Mouse (Mus musculus): Measurements from ENCODE around the gene Exoc4. TPM values are rescaled to one million over a fixed set of nuclear protein-coding genes. Genes with fewer than 3 reads are reported as not detected.

Exoc4 gene
- polyA plus RNA-seq, 1 experiment: 11.1 TPM

- TF ChIP-seq POLR2A (IDR thresholded peaks at IDR 0.05; ENCODE audit: borderline replicate concordance, extremely low read depth, low read depth, low read length) (no peak), CTCF (IDR thresholded peaks at IDR 0.05; ENCODE audit: insufficient read depth, low read length) (no peak)
- H3K4me3 ChIP-seq (replicated peaks; ENCODE audit: extremely low read depth, low read depth, low read length): no peak overlapping the region
- no peak for DNase-seq
- H3K4me1 ChIP-seq (ENCODE audit: control insufficient read depth, insufficient read depth, low read length): no peaks in the 10 kb centered on the region
- WGBS: 90% methylated on average over 3 of the region's 3 CpGs
Measured at GRCm38 (mm10) chr6:33801254-33801653, 552.4 kb downstream of the Exoc4 start.

- no peak for DNase-seq
- Histone ChIP-seq H3K4me1 (ENCODE audit: control insufficient read depth, insufficient read depth, low read length) (no peaks in the 10 kb centered on the region), H3K4me3 (replicated peaks; ENCODE audit: extremely low read depth, low read depth, low read length) (no peak overlapping the region)
- TF ChIP-seq POLR2A (IDR thresholded peaks at IDR 0.05; ENCODE audit: borderline replicate concordance, extremely low read depth, low read depth, low read length) (no peak), CTCF (IDR thresholded peaks at IDR 0.05; ENCODE audit: insufficient read depth, low read length) (no peak)
- 88% methylated on average over 3 of the region's 3 CpGs for WGBS
Measured at GRCm38 (mm10) chr6:33803481-33804098, 554.7 kb downstream of the Exoc4 start.

- no peaks in the 10 kb centered on the region for H3K4me1 ChIP-seq (ENCODE audit: control insufficient read depth, insufficient read depth, low read length)
- DNase-seq: no peak
Measured at GRCm38 (mm10) chr6:33804775-33805174, 555.9 kb downstream of the Exoc4 start.

GRCm38 (mm10) chr6:33806072-33806782, 557.3 kb downstream of the Exoc4 start:
- 55% methylated on average over 3 of the region's 3 CpGs for WGBS
- H3K4me3 ChIP-seq (replicated peaks; ENCODE audit: extremely low read depth, low read depth, low read length): no peak overlapping the region
- DNase-seq: no peak
- no peaks in the 10 kb centered on the region for H3K4me1 ChIP-seq (ENCODE audit: control insufficient read depth, insufficient read depth, low read length)
- TF ChIP-seq CTCF (IDR thresholded peaks at IDR 0.05; ENCODE audit: insufficient read depth, low read length) (no peak), POLR2A (IDR thresholded peaks at IDR 0.05; ENCODE audit: borderline replicate concordance, extremely low read depth, low read depth, low read length) (no peak)

More at GRCm38 (mm10) chr6:33804775-33805174, 555.9 kb downstream of the Exoc4 start:
- WGBS: 68% methylated on average over 2 of the region's 2 CpGs
- TF ChIP-seq POLR2A (IDR thresholded peaks at IDR 0.05; ENCODE audit: borderline replicate concordance, extremely low read depth, low read depth, low read length): no peak
- TF ChIP-seq CTCF (IDR thresholded peaks at IDR 0.05; ENCODE audit: insufficient read depth, low read length): no peak
- no peak overlapping the region for H3K4me3 ChIP-seq (replicated peaks; ENCODE audit: extremely low read depth, low read depth, low read length)

- DNase-seq: no peak
- 63% methylated on average over 2 of the region's 2 CpGs for WGBS
- TF ChIP-seq CTCF (IDR thresholded peaks at IDR 0.05; ENCODE audit: insufficient read depth, low read length) (no peak), POLR2A (IDR thresholded peaks at IDR 0.05; ENCODE audit: borderline replicate concordance, extremely low read depth, low read depth, low read length) (no peak)
- Histone ChIP-seq H3K4me1 (ENCODE audit: control insufficient read depth, insufficient read depth, low read length) (no peaks in the 10 kb centered on the region), H3K4me3 (replicated peaks; ENCODE audit: extremely low read depth, low read depth, low read length) (no peak overlapping the region)
Measured at GRCm38 (mm10) chr6:33814386-33814785, 565.5 kb downstream of the Exoc4 start.

GRCm38 (mm10) chr6:33823171-33823570, 574.3 kb downstream of the Exoc4 start:
- Histone ChIP-seq H3K4me3 (replicated peaks; ENCODE audit: extremely low read depth, low read depth, low read length) (no peak overlapping the region), H3K4me1 (ENCODE audit: control insufficient read depth, insufficient read depth, low read length) (no peaks in the 10 kb centered on the region; the same call in 1 of the 2 replicates)
- 69% methylated on average over 2 of the region's 2 CpGs for WGBS
- no peak for TF ChIP-seq POLR2A (IDR thresholded peaks at IDR 0.05; ENCODE audit: borderline replicate concordance, extremely low read depth, low read depth, low read length)
- TF ChIP-seq CTCF (IDR thresholded peaks at IDR 0.05; ENCODE audit: insufficient read depth, low read length): no peak
- no peak for DNase-seq

GRCm38 (mm10) chr6:33823777-33824302, 575.0 kb downstream of the Exoc4 start:
- 41% methylated on average over 6 of the region's 6 CpGs for WGBS
- Histone ChIP-seq H3K4me1 (ENCODE audit: control insufficient read depth, insufficient read depth, low read length) (no peaks in the 10 kb centered on the region; the same call in 1 of the 2 replicates), H3K4me3 (replicated peaks; ENCODE audit: extremely low read depth, low read depth, low read length) (no peak overlapping the region)
- TF ChIP-seq POLR2A (IDR thresholded peaks at IDR 0.05; ENCODE audit: borderline replicate concordance, extremely low read depth, low read depth, low read length): no peak
- no peak for TF ChIP-seq CTCF (IDR thresholded peaks at IDR 0.05; ENCODE audit: insufficient read depth, low read length)
- no peak for DNase-seq

- 98% methylated on average over 6 of the region's 6 CpGs for WGBS
- no peak for TF ChIP-seq CTCF (IDR thresholded peaks at IDR 0.05; ENCODE audit: insufficient read depth, low read length)
- no peak for TF ChIP-seq POLR2A (IDR thresholded peaks at IDR 0.05; ENCODE audit: borderline replicate concordance, extremely low read depth, low read depth, low read length)
- H3K4me3 ChIP-seq (replicated peaks; ENCODE audit: extremely low read depth, low read depth, low read length): no peak overlapping the region
- DNase-seq: no peak
- H3K4me1 ChIP-seq (ENCODE audit: control insufficient read depth, insufficient read depth, low read length): no peaks in the 10 kb centered on the region; the same call in 1 of the 2 replicates
Measured at GRCm38 (mm10) chr6:33828499-33828898, 579.6 kb downstream of the Exoc4 start.

- no peaks in the 10 kb centered on the region for H3K4me1 ChIP-seq (ENCODE audit: control insufficient read depth, insufficient read depth, low read length)
- TF ChIP-seq CTCF (IDR thresholded peaks at IDR 0.05; ENCODE audit: insufficient read depth, low read length): no peak
- TF ChIP-seq POLR2A (IDR thresholded peaks at IDR 0.05; ENCODE audit: borderline replicate concordance, extremely low read depth, low read depth, low read length): no peak
- no peak for DNase-seq
- H3K4me3 ChIP-seq (replicated peaks; ENCODE audit: extremely low read depth, low read depth, low read length): no peak overlapping the region
- WGBS: 94% methylated on average over 4 of the region's 4 CpGs
Measured at GRCm38 (mm10) chr6:33829261-33829660, 580.4 kb downstream of the Exoc4 start.
